Mouse (Mus musculus) midbrain, postnatal 0 days (tissue): ENCODE results near the gene Gsg1. TPM values are rescaled to one million over a fixed set of nuclear protein-coding genes. Genes with fewer than 3 reads are reported as not detected.

Experiments
- ATAC-seq: fragments of 200-750 bp; cut with Nextera tagmentation; 2 replicates; pipeline ENCODE4 v1.8.0; 2017; ENCODE audit warnings: moderate number of reproducible peaks, mild to moderate bottlenecking, moderate TSS enrichment, moderate library complexity; ENCODE audit not compliant: low FRiP score
- DNase-seq: peaks from one replicate; pipeline ENCODE4 v3.0.0-alpha.2; 2015; ENCODE audit warnings: low spot score
- H3K27ac ChIP-seq: fragments of 300-500 bp; sonication (generic); 2 replicates; pipeline ENCODE4 v1.5.1; 2014; ENCODE audit warnings: low read depth, mild to moderate bottlenecking, low read length, mixed read lengths
- H3K27me3 ChIP-seq: fragments of 300-500 bp; sonication (generic); 2 replicates; pipeline ENCODE4 v1.6.1; 2014; ENCODE audit warnings: low read length, control low read depth, mixed read lengths; ENCODE audit not compliant: insufficient read depth
- H3K36me3 ChIP-seq: fragments of 300-500 bp; sonication (generic); 2 replicates; pipeline ENCODE4 v1.6.1; 2014; ENCODE audit warnings: low read length, control low read depth, mixed read lengths; ENCODE audit not compliant: insufficient read depth
- H3K4me1 ChIP-seq: fragments of 300-500 bp; sonication (generic); 2 replicates; pipeline ENCODE4 v1.6.1; 2014; ENCODE audit warnings: mild to moderate bottlenecking, control low read depth, antibody characterized with exemption, low read length, mixed read lengths; ENCODE audit not compliant: insufficient read depth
- H3K4me2 ChIP-seq: fragments of 300-500 bp; sonication (generic); 2 replicates; pipeline ENCODE4 v1.6.1; 2014; ENCODE audit warnings: low read depth, mild to moderate bottlenecking, low read length, mixed read lengths; ENCODE audit not compliant: poor library complexity, severe bottlenecking
- H3K4me3 ChIP-seq: fragments of 300-500 bp; sonication (generic); 2 replicates; pipeline ENCODE4 v1.5.1; 2014; ENCODE audit warnings: low read depth, mild to moderate bottlenecking, low read length, moderate library complexity
- H3K9ac ChIP-seq: fragments of 300-500 bp; sonication (generic); replicated peaks from 2 replicates; pipeline ENCODE4 v1.6.1; 2014; ENCODE audit warnings: mild to moderate bottlenecking, low read length, moderate library complexity, mixed read lengths; ENCODE audit not compliant: poor library complexity, severe bottlenecking
- H3K9me3 ChIP-seq: fragments of 300-500 bp; sonication (generic); 2 replicates; pipeline ENCODE4 v1.6.1; 2016; ENCODE audit warnings: low read length, control low read depth
- CTCF ChIP-seq: IDR thresholded peaks from 2 replicates; pipeline ENCODE4 v1.5.1; 2016; ENCODE audit warnings: antibody characterized with exemption, mild to moderate bottlenecking
- WGBS: fragments of 180-500 bp; shearing (Covaris S2); extraction: QIAGEN DNeasy Blood & Tissue Kit; methylation state at CpG from one replicate; pipeline ENCODE4 v1.1.7; 2014; 5-methylcytosine and 5-hydroxymethylcytosine counted together
- polyA plus RNA-seq: library from polyadenylated mRNA; unstranded; fragments of >200 nt; fragmentation: Nextera tagmentation; extraction: Ambion mirVana; gene quantifications from 2 replicates; pipeline ENCODE4 v1.2.1, GENCODE M21; 2015
- total RNA-seq: library from RNA; depleted of rRNA; stranded (reverse); fragments of >200 nt; gene quantifications from 2 replicates; pipeline ENCODE4 v1.2.3, GENCODE M21; 2014; rRNA removed

Gene Gsg1
- total and polyA plus RNA-seq, 2 experiments from 2014 or later: 0.17 to 2.6 TPM

DNA sequence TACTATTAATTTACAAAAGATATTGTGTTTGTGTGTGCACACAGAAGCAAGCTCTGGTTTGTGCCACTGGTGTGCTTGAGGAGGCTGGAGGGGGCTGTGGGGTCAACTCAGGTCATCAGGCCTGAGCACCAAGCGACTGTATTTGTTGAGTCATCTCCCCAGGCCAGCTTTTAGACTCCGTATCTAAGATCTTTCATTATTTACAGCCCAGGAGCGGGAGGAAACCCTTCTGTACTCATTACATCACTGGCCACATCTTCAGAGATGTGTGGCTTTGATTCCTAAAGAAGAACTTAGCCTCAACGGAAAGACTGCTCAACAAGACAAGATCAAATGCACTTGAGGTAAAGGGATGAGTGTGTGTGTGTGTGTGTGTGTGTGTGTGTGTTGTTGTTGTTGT lies 65.5 kb downstream of the Gsg1 start:
- no peaks in the 10 kb centered on the region for H3K36me3 ChIP-seq
- no peak for DNase-seq
- no peak overlapping the region for H3K27ac ChIP-seq
- no peak overlapping the region for H3K4me2 ChIP-seq
- WGBS: 78% methylated on average over 4 of the region's 4 CpGs
- H3K9ac ChIP-seq: no peak overlapping the region
- no peaks in the 10 kb centered on the region for H3K27me3 ChIP-seq
- no peak overlapping the region for H3K4me3 ChIP-seq
- no peak for TF ChIP-seq CTCF
- H3K9me3 ChIP-seq: no peaks in the 10 kb centered on the region
- no peaks in the 10 kb centered on the region for H3K4me1 ChIP-seq
- no peak for ATAC-seq

Other genes starting within 250 kb of the Gsg1 start
- gene Ddx47, start 242.7 kb downstream of the Gsg1 start, total RNA-seq: 27.5 and 43.5 TPM in 2 replicates
- gene Ddx47, start 242.7 kb downstream of the Gsg1 start, polyA plus RNA-seq: 58.1 and 58.4 TPM in 2 replicates
- not detected in 2 replicates for gene Gprc5a, start 188.7 kb downstream of the Gsg1 start, total RNA-seq
- 0.21 and 0.49 TPM in 2 replicates for gene Gprc5a, start 188.7 kb downstream of the Gsg1 start, polyA plus RNA-seq
- not detected in 2 replicates for gene Gprc5d, start 136.1 kb downstream of the Gsg1 start, total RNA-seq
- gene Gprc5d, start 136.1 kb downstream of the Gsg1 start, polyA plus RNA-seq: 0.27 TPM in 1 of 2 replicates, not detected in the other
- gene Fam234b, start 56.4 kb downstream of the Gsg1 start, total RNA-seq: 90.5 and 106 TPM in 2 replicates
- gene Fam234b, start 56.4 kb downstream of the Gsg1 start, polyA plus RNA-seq: 114 and 119 TPM in 2 replicates
- 8.9 and 10.6 TPM in 2 replicates for gene Hebp1, start 56.3 kb downstream of the Gsg1 start, total RNA-seq
- 8.7 and 9.2 TPM in 2 replicates for gene Hebp1, start 56.3 kb downstream of the Gsg1 start, polyA plus RNA-seq
- not detected in 2 replicates for gene Pbp2, start 56.1 kb upstream of the Gsg1 start, total RNA-seq
- not detected in 2 replicates for gene Pbp2, start 56.1 kb upstream of the Gsg1 start, polyA plus RNA-seq
- 26.9 and 42.1 TPM in 2 replicates for gene Emp1, start 108.2 kb upstream of the Gsg1 start, total RNA-seq
- 5.6 and 5.7 TPM in 2 replicates for gene Emp1, start 108.2 kb upstream of the Gsg1 start, polyA plus RNA-seq